ENCODE assay signal across 27 mouse cellular contexts in genomic region chr10:10949172-10949571, GRCm38 (mm10).
DNase-seq lines count a peak whose midpoint lies in the region; ATAC-seq and TF ChIP-seq lines count a peak whose summit lies in the region.
"Had no signal": no experiment of that assay in that cellular context is flagged by ENCODE, and none has a peak within 500 bp of the region (broad histone marks: within the 10 kb centered on the region; RNA-seq: fewer than 3 reads in every experiment).

No protein-coding gene starts in this region.

- 57% methylated on average over 3 of the region's 3 CpGs for WGBS in forebrain, postnatal 0 days
- 84% methylated on average over 3 of the region's 3 CpGs for WGBS in forebrain, embryonic 12.5 days

- no peak for TF ChIP-seq CTCF in forebrain, postnatal 0 days (IDR thresholded peaks at IDR 0.05; ENCODE audit: low read depth)

- peak; percentile 86 for ATAC-seq in forebrain, postnatal 0 days
- no peak for ATAC-seq in forebrain, embryonic 12.5 days (ENCODE audit: low FRiP score)
- ATAC-seq: CD4-positive, CD25-positive, alpha-beta regulatory T cell, adult 4 months; hindbrain, postnatal 0 days; intestine, embryonic 15.5 days had no signal

- no peak overlapping the region for H3K27ac ChIP-seq in forebrain, postnatal 0 days (ENCODE audit: low read depth, low read length)
- no peak overlapping the region for H3K27ac ChIP-seq in forebrain, embryonic 12.5 days
- H3K27ac ChIP-seq: hindbrain, embryonic 12.5 days; hindbrain, postnatal 0 days; intestine, embryonic 15.5 days; liver, embryonic 15.5 days had no signal

- H3K9me3 ChIP-seq in forebrain, postnatal 0 days (ENCODE audit: low read length), result no peaks in the 10 kb centered on the region
- no peaks in the 10 kb centered on the region for H3K9me3 ChIP-seq in forebrain, embryonic 12.5 days
- H3K9me3 ChIP-seq: hindbrain, embryonic 12.5 days; intestine, embryonic 15.5 days; liver, embryonic 15.5 days had no signal

- no peaks in the 10 kb centered on the region for H3K27me3 ChIP-seq in forebrain, postnatal 0 days (ENCODE audit: insufficient read depth, low read length)
- no peaks in the 10 kb centered on the region for H3K27me3 ChIP-seq in forebrain, embryonic 12.5 days
- H3K27me3 ChIP-seq: hindbrain, embryonic 12.5 days; intestine, embryonic 15.5 days; liver, embryonic 15.5 days had no signal

- H3K4me2 ChIP-seq in forebrain, postnatal 0 days (ENCODE audit: low read depth), result no peak overlapping the region
- no peak overlapping the region for H3K4me2 ChIP-seq in forebrain, embryonic 12.5 days
- H3K4me2 ChIP-seq: heart, embryonic 11.5 days; hindbrain, embryonic 12.5 days; intestine, embryonic 15.5 days; liver, embryonic 15.5 days; lung, embryonic 14.5 days had no signal

- H3K36me3 ChIP-seq in forebrain, postnatal 0 days (ENCODE audit: insufficient read depth), result no peaks in the 10 kb centered on the region
- no peaks in the 10 kb centered on the region for H3K36me3 ChIP-seq in forebrain, embryonic 12.5 days (replicated peaks)
- H3K36me3 ChIP-seq: hindbrain, embryonic 12.5 days; intestine, embryonic 15.5 days; liver, embryonic 15.5 days had no signal

- no peak overlapping the region for H3K4me3 ChIP-seq in forebrain, postnatal 0 days (ENCODE audit: low read depth, low read length)
- no peak overlapping the region for H3K4me3 ChIP-seq in forebrain, embryonic 12.5 days (replicated peaks)
- H3K4me3 ChIP-seq: hindbrain, embryonic 12.5 days; intestine, embryonic 15.5 days; liver, embryonic 15.5 days had no signal

- H3K4me1 ChIP-seq in forebrain, postnatal 0 days (ENCODE audit: insufficient read depth), result no peaks in the 10 kb centered on the region
- H3K4me1 ChIP-seq in forebrain, embryonic 12.5 days, result no peaks in the 10 kb centered on the region
- H3K4me1 ChIP-seq: hindbrain, embryonic 12.5 days; intestine, embryonic 15.5 days; liver, embryonic 15.5 days had no signal

- H3K9ac ChIP-seq in forebrain, postnatal 0 days, result no peak overlapping the region
- H3K9ac ChIP-seq in forebrain, embryonic 12.5 days, result no peak overlapping the region
- H3K9ac ChIP-seq: hindbrain, embryonic 12.5 days; intestine, embryonic 15.5 days; liver, embryonic 15.5 days; lung, embryonic 14.5 days had no signal

- DNase-seq in forebrain, postnatal 0 days, result peak; percentile 59
- peak; percentile 67 for DNase-seq in layer of hippocampus, adult 9-11 months
- DNase-seq in layer of hippocampus, postnatal 25 days (ENCODE audit: extremely low spot score in 1 of 2, low spot score in 1 of 2), result no peak
- DNase-seq in right cerebral cortex, adult 18-20 months, result peak; percentile 35
- DNase-seq in right cerebral cortex, adult 2 months (ENCODE audit: low spot score in 2 of 2), result no peak
- no peak for DNase-seq in cerebellum, adult 18-20 months
- DNase-seq: adrenal gland, postnatal 14 days; cerebellum, adult 8-10 months; cerebellum, postnatal 25 days; gastrocnemius, postnatal 25 days; heart, adult 11 months; heart, postnatal 36 days; kidney, adult 2 months; kidney, postnatal 36 days; lung, embryonic 14.5 days; lung, postnatal 14 days; midbrain, embryonic 14.5 days; spleen, adult 18-20 months; thymus, adult 18-20 months; thymus, postnatal 36 days had no signal

Comparison
In these comparisons a context has a peak if more than half of its experiments do, and no peak if none do; other contexts are left out.
1. DNase-seq: peak in forebrain, postnatal 0 days (single experiment), layer of hippocampus, adult 9-11 months (single experiment) and right cerebral cortex, adult 18-20 months (single experiment); none in layer of hippocampus, postnatal 25 days (0 of 2), right cerebral cortex, adult 2 months (0 of 2) and cerebellum, adult 18-20 months (0 of 2).